Mouse (Mus musculus): Measurements from ENCODE around the gene Nfkbie.

Gene Nfkbie

GRCm38 (mm10) chr17:45557998-45558862 is 2.7 kb downstream of the Nfkbie start:
- H3K9me3 ChIP-seq (ENCODE audit: low read length), result no peaks in the 10 kb centered on the region
- H3K4me1 ChIP-seq (replicated peaks; ENCODE audit: low read depth, low read length), result peaks cover 58% of the 10 kb centered on the region
- H3K27me3 ChIP-seq (ENCODE audit: insufficient read depth, low read length), result peaks cover 22% of the 10 kb centered on the region
- H3K36me3 ChIP-seq (ENCODE audit: insufficient read depth, low read length), result peaks cover 23% of the 10 kb centered on the region
- H3K4me3 ChIP-seq (replicated peaks; ENCODE audit: low read length), result no peak overlapping the region
- TF ChIP-seq NANOG (IDR thresholded peaks at IDR 0.05; ENCODE audit: borderline replicate concordance, low read length) (no peak), CTCF (conservative IDR thresholded peaks at IDR 0.05; ENCODE audit: low read length) (no peak), POU5F1 (IDR thresholded peaks at IDR 0.05; ENCODE audit: borderline replicate concordance, low read length) (no peak)

- Histone ChIP-seq H3K36me3 (ENCODE audit: insufficient read depth, low read length) (peaks cover 25% of the 10 kb centered on the region), H3K27me3 (ENCODE audit: insufficient read depth, low read length) (peaks cover 18% of the 10 kb centered on the region), H3K9me3 (ENCODE audit: low read length) (no peaks in the 10 kb centered on the region), H3K4me1 (replicated peaks; ENCODE audit: low read depth, low read length) (peaks cover 63% of the 10 kb centered on the region), H3K4me3 (replicated peaks; ENCODE audit: low read length) (no peak overlapping the region)
- no peak for TF ChIP-seq NANOG (IDR thresholded peaks at IDR 0.05; ENCODE audit: borderline replicate concordance, low read length)
- TF ChIP-seq CTCF (conservative IDR thresholded peaks at IDR 0.05; ENCODE audit: low read length), result no peak
- no peak for TF ChIP-seq POU5F1 (IDR thresholded peaks at IDR 0.05; ENCODE audit: borderline replicate concordance, low read length)
Observed at GRCm38 (mm10) chr17:45559732-45560525, 4.4 kb downstream of the Nfkbie start.

GRCm38 (mm10) chr17:45563216-45563615 is 7.7 kb downstream of the Nfkbie start:
- H3K4me3 ChIP-seq (replicated peaks; ENCODE audit: low read length), result peak overlapping the region; percentile 98; the same call in 1 of the 2 replicates

GRCm38 (mm10) chr17:45563655-45564530 is 8.4 kb downstream of the Nfkbie start, which contains the start of gene Slc35b2:
Gene Slc35b2 (plus strand): TSS chr17:45563874.
- Histone ChIP-seq H3K4me1 (replicated peaks; ENCODE audit: low read depth, low read length) (peaks cover 64% of the 10 kb centered on the region), H3K4me3 (replicated peaks; ENCODE audit: low read length) (peak within 1 kb of the TSS; percentile 98), H3K9me3 (ENCODE audit: low read length) (peaks cover 12% of the 10 kb centered on the region; the same call in 1 of the 2 replicates), H3K36me3 (ENCODE audit: insufficient read depth, low read length) (peaks cover 59% of the 10 kb centered on the region), H3K27me3 (ENCODE audit: insufficient read depth, low read length) (no peaks in the 10 kb centered on the region)
- TF ChIP-seq POU5F1 (IDR thresholded peaks at IDR 0.05; ENCODE audit: borderline replicate concordance, low read length) (no peak), CTCF (conservative IDR thresholded peaks at IDR 0.05; ENCODE audit: low read length) (peak; percentile 16; the same call in 1 of the 2 replicates), NANOG (IDR thresholded peaks at IDR 0.05; ENCODE audit: borderline replicate concordance, low read length) (no peak)

More at GRCm38 (mm10) chr17:45563216-45563615, 7.7 kb downstream of the Nfkbie start:
- peaks cover 7% of the 10 kb centered on the region; the same call in 1 of the 2 replicates for H3K9me3 ChIP-seq (ENCODE audit: low read length)
- peaks cover 64% of the 10 kb centered on the region for H3K4me1 ChIP-seq (replicated peaks; ENCODE audit: low read depth, low read length)
- TF ChIP-seq POU5F1 (IDR thresholded peaks at IDR 0.05; ENCODE audit: borderline replicate concordance, low read length), result no peak
- no peak for TF ChIP-seq CTCF (conservative IDR thresholded peaks at IDR 0.05; ENCODE audit: low read length)
- no peak for TF ChIP-seq NANOG (IDR thresholded peaks at IDR 0.05; ENCODE audit: borderline replicate concordance, low read length)
- H3K27me3 ChIP-seq (ENCODE audit: insufficient read depth, low read length), result no peaks in the 10 kb centered on the region
- peaks cover 58% of the 10 kb centered on the region for H3K36me3 ChIP-seq (ENCODE audit: insufficient read depth, low read length)

GRCm38 (mm10) chr17:45564531-45565084 is 9.1 kb downstream of the Nfkbie start:
- peak overlapping the region; percentile 98 for H3K4me3 ChIP-seq (replicated peaks; ENCODE audit: low read length)
- TF ChIP-seq POU5F1 (IDR thresholded peaks at IDR 0.05; ENCODE audit: borderline replicate concordance, low read length) (no peak), CTCF (conservative IDR thresholded peaks at IDR 0.05; ENCODE audit: low read length) (no peak), NANOG (IDR thresholded peaks at IDR 0.05; ENCODE audit: borderline replicate concordance, low read length) (no peak)
- H3K27me3 ChIP-seq (ENCODE audit: insufficient read depth, low read length), result no peaks in the 10 kb centered on the region
- peaks cover 66% of the 10 kb centered on the region for H3K4me1 ChIP-seq (replicated peaks; ENCODE audit: low read depth, low read length)
- peaks cover 61% of the 10 kb centered on the region for H3K36me3 ChIP-seq (ENCODE audit: insufficient read depth, low read length)
- peaks cover 19% of the 10 kb centered on the region; the same call in 1 of the 2 replicates for H3K9me3 ChIP-seq (ENCODE audit: low read length)

- Histone ChIP-seq H3K4me1 (replicated peaks; ENCODE audit: low read depth, low read length) (peaks cover 68% of the 10 kb centered on the region), H3K27me3 (ENCODE audit: insufficient read depth, low read length) (no peaks in the 10 kb centered on the region), H3K9me3 (ENCODE audit: low read length) (peaks cover 24% of the 10 kb centered on the region; the same call in 1 of the 2 replicates), H3K4me3 (replicated peaks; ENCODE audit: low read length) (peak overlapping the region; percentile 98), H3K36me3 (ENCODE audit: insufficient read depth, low read length) (peaks cover 64% of the 10 kb centered on the region)
- no peak for TF ChIP-seq NANOG (IDR thresholded peaks at IDR 0.05; ENCODE audit: borderline replicate concordance, low read length)
- TF ChIP-seq POU5F1 (IDR thresholded peaks at IDR 0.05; ENCODE audit: borderline replicate concordance, low read length), result no peak
- TF ChIP-seq CTCF (conservative IDR thresholded peaks at IDR 0.05; ENCODE audit: low read length), result no peak
Observed at GRCm38 (mm10) chr17:45565103-45565502, 9.6 kb downstream of the Nfkbie start.

GRCm38 (mm10) chr17:45566031-45566359 is 10.5 kb downstream of the Nfkbie start:
- H3K9me3 ChIP-seq (ENCODE audit: low read length), result peaks cover 33% of the 10 kb centered on the region; the same call in 1 of the 2 replicates
- no peak for TF ChIP-seq POU5F1 (IDR thresholded peaks at IDR 0.05; ENCODE audit: borderline replicate concordance, low read length)
- no peak for TF ChIP-seq NANOG (IDR thresholded peaks at IDR 0.05; ENCODE audit: borderline replicate concordance, low read length)
- no peak overlapping the region for H3K4me3 ChIP-seq (replicated peaks; ENCODE audit: low read length)
- H3K27me3 ChIP-seq (ENCODE audit: insufficient read depth, low read length), result no peaks in the 10 kb centered on the region
- peaks cover 74% of the 10 kb centered on the region for H3K4me1 ChIP-seq (replicated peaks; ENCODE audit: low read depth, low read length)
- H3K36me3 ChIP-seq (ENCODE audit: insufficient read depth, low read length), result peaks cover 66% of the 10 kb centered on the region
